Mouse (Mus musculus) thymus, adult 2 months (tissue): ENCODE data around the gene Olfr267. TPM values are rescaled to one million over a fixed set of nuclear protein-coding genes. Genes with fewer than 3 reads are reported as not detected.

ENCODE experiments used
- DNase-seq: peaks from one replicate; pipeline ENCODE4 v3.0.0; 2021
- H3K27ac ChIP-seq: fragments of 200-500 bp; 2 replicates; pipeline ENCODE4 v1.5.1; 2012; ENCODE audit warnings: low read length, control low read depth; ENCODE audit not compliant: control insufficient read depth, insufficient read depth
- H3K27me3 ChIP-seq: fragments of 200-500 bp; 2 replicates; pipeline ENCODE4 v1.6.1; 2012; ENCODE audit warnings: mild to moderate bottlenecking, low read length, moderate library complexity, mixed read lengths; ENCODE audit not compliant: control insufficient read depth, insufficient read depth
- H3K36me3 ChIP-seq: fragments of 200-500 bp; 2 replicates; pipeline ENCODE4 v1.6.1; 2012; ENCODE audit warnings: mild to moderate bottlenecking, low read length, moderate library complexity; ENCODE audit not compliant: control insufficient read depth, insufficient read depth
- H3K4me1 ChIP-seq: fragments of 200-500 bp; replicated peaks from 2 replicates; pipeline ENCODE4 v1.6.1; 2012; ENCODE audit warnings: low read length; ENCODE audit not compliant: control insufficient read depth, insufficient read depth
- H3K4me3 ChIP-seq: fragments of 200-500 bp; 2 replicates; pipeline ENCODE4 v1.5.1; 2012; ENCODE audit warnings: mild to moderate bottlenecking, low read length, control low read depth, moderate library complexity; ENCODE audit not compliant: control insufficient read depth, insufficient read depth
- CTCF ChIP-seq: fragments of 200-500 bp; IDR thresholded peaks from 2 replicates; pipeline ENCODE4 v1.5.1; 2012; ENCODE audit warnings: mild to moderate bottlenecking, control low read depth, low read length, moderate library complexity, borderline replicate concordance; ENCODE audit not compliant: control insufficient read depth, poor library complexity, insufficient read depth; ENCODE audit errors: extremely low read depth
- POLR2A ChIP-seq: fragments of 200-500 bp; IDR thresholded peaks from 2 replicates; pipeline ENCODE4 v1.6.1; 2012; ENCODE audit warnings: mild to moderate bottlenecking, low read length, control low read depth, moderate library complexity; ENCODE audit not compliant: control insufficient read depth, poor library complexity, insufficient read depth; ENCODE audit errors: extremely low read depth
- WGBS: fragments of 180-500 bp; shearing (Covaris S2); methylation state at CpG from one replicate; pipeline ENCODE4 v1.1.7; 2018; 5-methylcytosine and 5-hydroxymethylcytosine counted together
- polyA plus RNA-seq: library from polyadenylated mRNA; depleted of rRNA; stranded (reverse); fragments of >200 nt; gene quantifications from 2 replicates; pipeline ENCODE4 v1.2.3, GENCODE M21; 2012; rRNA removed

Gene Olfr267
- polyA plus RNA-seq, 1 experiment: not detected

DNA sequence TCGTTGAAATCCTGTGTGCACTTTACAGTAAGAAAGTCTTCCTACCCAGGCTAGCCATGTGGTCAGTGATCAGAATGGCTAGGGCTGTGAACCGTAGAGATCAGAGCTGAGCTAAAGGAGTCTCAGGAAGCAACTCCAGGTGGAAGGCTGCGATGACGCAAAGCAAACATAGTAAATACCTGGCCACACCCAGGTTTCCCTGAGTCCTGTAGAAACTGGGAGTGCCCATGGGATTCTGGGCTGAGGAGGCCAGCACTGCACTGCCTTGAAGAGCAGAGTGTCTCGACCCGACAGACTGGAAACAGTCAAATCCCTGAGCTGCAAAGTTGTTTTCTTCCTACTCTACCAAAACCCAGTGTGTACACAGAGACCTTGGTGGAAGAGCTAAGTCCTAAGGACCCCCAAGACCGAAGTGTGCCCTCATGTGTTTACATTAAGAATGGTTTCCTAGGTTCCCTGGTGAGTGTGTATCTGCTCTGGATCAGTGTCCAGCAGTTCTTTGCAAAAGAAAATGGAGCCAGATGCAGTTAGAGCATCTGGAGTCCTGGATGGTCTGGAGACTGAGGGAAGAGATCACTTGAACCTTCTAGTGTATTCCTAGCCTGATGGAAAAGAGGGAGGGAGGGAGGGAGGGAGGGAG, 41.8 kb downstream of the Olfr267 start:
- no peak for TF ChIP-seq POLR2A
- TF ChIP-seq CTCF: no peak
- Histone ChIP-seq H3K4me1 (no peaks in the 10 kb centered on the region), H3K36me3 (no peaks in the 10 kb centered on the region), H3K27me3 (no peaks in the 10 kb centered on the region), H3K4me3 (no peak overlapping the region), H3K27ac (no peak overlapping the region)
- WGBS: 90% methylated on average over 7 of the region's 7 CpGs
- DNase-seq: no peak

GRCm38 (mm10) chr4:58736867-58737633, 50.5 kb downstream of the Olfr267 start:
- Histone ChIP-seq H3K27ac (no peak overlapping the region), H3K4me1 (no peaks in the 10 kb centered on the region), H3K4me3 (no peak overlapping the region), H3K36me3 (no peaks in the 10 kb centered on the region), H3K27me3 (no peaks in the 10 kb centered on the region)
- WGBS: 88% methylated on average over 18 of the region's 18 CpGs
- TF ChIP-seq POLR2A (no peak), CTCF (no peak)
- DNase-seq: no peak

Other genes with a start within 250 kb of the Olfr267 start
- 12.6 and 16.6 TPM in 2 replicates for gene Lpar1, start 233.8 kb downstream of the Olfr267 start, polyA plus RNA-seq
- 30.6 and 46.7 TPM in 2 replicates for gene Ecpas, start 125.0 kb upstream of the Olfr267 start, polyA plus RNA-seq
- 0.04 TPM in 1 of 2 replicates, not detected in the other for gene Zkscan16, start 155.9 kb upstream of the Olfr267 start, polyA plus RNA-seq
- gene Ptgr1, start 199.4 kb upstream of the Olfr267 start, polyA plus RNA-seq: 3.0 and 3.4 TPM in 2 replicates
- 2.3 and 3.1 TPM in 2 replicates for gene Dnajc25, start 207.3 kb upstream of the Olfr267 start, polyA plus RNA-seq
- not detected in 2 replicates for gene Gm20503, start 215.5 kb upstream of the Olfr267 start, polyA plus RNA-seq
- 22.8 and 32.7 TPM in 2 replicates for gene Gng10, start 247.4 kb upstream of the Olfr267 start, polyA plus RNA-seq